Mouse (Mus musculus): ENCODE results near the gene Gm20422. TPM values are rescaled to one million over a fixed set of nuclear protein-coding genes. Genes with fewer than 3 reads are reported as not detected.
"Not testable (repeated sequence)": the region's sequence is repeated elsewhere in the genome, so short reads cannot be mapped to it uniquely, and the experiment has no call there.

Gm20422 gene
- polyA plus RNA-seq, 1 experiment from 2014 or later = 1.2 TPM

DNA sequence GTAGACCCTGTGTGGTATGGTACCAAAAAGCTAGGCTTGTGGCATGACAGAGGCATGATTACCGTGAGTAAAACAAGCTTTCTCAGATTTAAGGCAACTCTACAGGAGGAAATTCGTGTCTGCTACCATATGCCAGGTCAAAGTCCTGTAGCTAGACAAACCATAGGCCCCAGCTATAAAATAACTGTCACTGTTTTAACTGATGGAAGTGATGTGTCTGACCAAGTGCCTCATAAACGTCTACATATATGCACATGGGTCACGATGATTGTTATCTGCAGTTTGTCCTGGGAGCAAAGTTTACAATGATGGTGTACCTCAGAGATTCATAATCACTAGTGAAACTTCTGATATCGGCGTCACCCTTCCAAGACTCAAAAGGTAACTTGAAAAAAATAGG lies 33.9 kb downstream of the Gm20422 start:
- DNase-seq (ENCODE audit: low spot score) = no peak
- Histone ChIP-seq H3K36me3 (replicated peaks) (peaks cover 24% of the 10 kb centered on the region), H3K4me3 (no peak overlapping the region), H3K9me3 (no peaks in the 10 kb centered on the region), H3K4me1 (no peaks in the 10 kb centered on the region), H3K27me3 (replicated peaks; ENCODE audit: low read depth, poor library complexity, severe bottlenecking) (no peaks in the 10 kb centered on the region), H3K27ac (replicated peaks) (no peak overlapping the region)
- 83% methylated on average over 6 of the region's 6 CpGs for WGBS

DNA sequence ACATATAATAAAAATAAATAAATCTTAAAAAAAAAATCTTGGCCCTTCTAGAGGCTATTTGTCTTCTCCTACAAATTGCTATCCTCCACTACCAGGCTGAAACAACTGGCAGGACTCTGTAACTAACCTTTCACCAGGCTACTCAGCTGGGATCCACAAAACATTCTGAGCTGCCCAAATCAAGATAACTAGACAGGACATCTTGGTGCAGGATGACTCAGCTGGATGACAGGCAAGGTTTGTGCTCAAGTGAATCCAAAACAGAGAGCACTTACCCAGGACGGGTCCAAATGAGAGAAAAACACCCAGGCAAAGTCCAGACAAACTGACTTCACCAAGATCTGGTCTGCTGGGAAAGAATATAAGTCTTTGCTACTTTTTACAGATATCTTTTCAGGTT lies 39.2 kb downstream of the Gm20422 start:
- Histone ChIP-seq H3K4me3 (no peak overlapping the region), H3K27me3 (replicated peaks; ENCODE audit: low read depth, poor library complexity, severe bottlenecking) (no peaks in the 10 kb centered on the region), H3K27ac (replicated peaks) (no peak overlapping the region), H3K9me3 (no peaks in the 10 kb centered on the region), H3K36me3 (replicated peaks) (no peaks in the 10 kb centered on the region), H3K4me1 (no peaks in the 10 kb centered on the region)
- WGBS = 74% methylated on average over 1 of the region's 1 CpGs
- DNase-seq (ENCODE audit: low spot score) = no peak

DNA sequence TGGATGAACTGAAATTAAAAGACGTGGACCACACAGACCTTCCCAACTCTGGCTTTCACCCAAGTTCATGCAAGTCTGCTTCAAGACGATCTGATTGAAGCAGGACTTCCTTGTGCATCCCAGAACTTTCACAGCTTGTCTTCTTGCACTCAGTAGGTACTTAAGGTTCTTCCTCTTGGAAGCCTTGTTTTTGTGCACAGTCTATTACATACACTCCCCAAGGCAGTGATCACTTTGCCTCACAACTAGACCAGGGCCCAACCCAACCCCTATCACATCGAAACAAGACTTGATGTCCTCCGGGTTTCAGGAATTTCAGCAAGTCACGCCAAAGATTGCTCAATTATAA lies 57.5 kb downstream of the Gm20422 start:
- no peaks in the 10 kb centered on the region for H3K27me3 ChIP-seq (replicated peaks; ENCODE audit: low read depth, poor library complexity, severe bottlenecking)

DNA sequence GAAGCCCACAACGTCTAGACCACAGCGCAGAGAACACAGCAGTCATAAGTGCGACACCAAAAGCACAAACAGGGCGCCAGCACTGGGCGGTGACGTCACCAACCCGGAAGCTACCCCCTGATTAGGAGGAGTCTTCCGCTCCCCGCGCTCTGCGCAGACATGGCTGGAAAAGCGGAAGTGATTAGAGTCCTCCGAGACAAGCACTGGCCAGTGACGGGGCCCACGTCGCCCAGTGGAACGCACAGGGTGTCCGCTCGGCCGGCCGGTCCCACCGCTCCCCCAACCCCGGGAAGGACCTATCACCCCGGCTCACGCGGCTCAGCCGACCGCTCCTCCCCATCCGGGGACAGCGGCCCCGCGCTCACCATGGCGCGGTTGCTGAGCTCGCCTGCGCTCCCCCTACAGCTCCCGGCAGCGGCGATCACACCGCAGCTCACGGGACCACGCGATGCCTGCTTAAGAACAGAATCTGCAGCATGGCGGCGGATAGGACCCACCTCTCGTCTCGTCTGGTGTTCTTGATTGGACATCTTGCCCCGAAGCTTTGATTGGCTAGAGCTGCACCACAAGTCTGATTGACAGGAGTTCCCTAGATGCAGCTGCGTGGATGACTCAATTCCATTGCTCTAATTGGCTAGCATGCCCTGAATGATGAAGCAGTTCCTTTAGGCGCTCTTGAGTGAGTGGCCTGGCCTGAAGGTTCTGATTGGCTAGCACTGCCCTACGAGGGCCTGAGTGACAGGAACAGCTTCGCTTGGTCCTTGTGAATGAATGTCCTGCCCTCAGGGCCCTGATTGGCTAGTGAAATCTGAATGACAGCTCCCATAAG lies 58.1 kb downstream of the Gm20422 start:
- under 1% methylated on average over 52 of the region's 52 CpGs for WGBS
- H3K36me3 ChIP-seq (replicated peaks) = peaks cover 24% of the 10 kb centered on the region
- H3K4me1 ChIP-seq = peaks cover 15% of the 10 kb centered on the region
- no peaks in the 10 kb centered on the region for H3K9me3 ChIP-seq
- H3K4me3 ChIP-seq = peak overlapping the region; percentile 97
- peak overlapping the region; percentile 99 for H3K27ac ChIP-seq (replicated peaks)
- DNase-seq (ENCODE audit: low spot score) = peak; percentile 94
- no peaks in the 10 kb centered on the region for H3K27me3 ChIP-seq (replicated peaks; ENCODE audit: low read depth, poor library complexity, severe bottlenecking)

More for the DNA sequence above, 57.5 kb downstream of the Gm20422 start:
- H3K9me3 ChIP-seq = no peaks in the 10 kb centered on the region
- H3K4me3 ChIP-seq = peak overlapping the region; percentile 97
- H3K36me3 ChIP-seq (replicated peaks) = peaks cover 19% of the 10 kb centered on the region
- DNase-seq (ENCODE audit: low spot score) = no peak
- peaks cover 15% of the 10 kb centered on the region for H3K4me1 ChIP-seq
- H3K27ac ChIP-seq (replicated peaks) = peak overlapping the region; percentile 99
- 45% methylated on average over 5 of the region's 5 CpGs for WGBS

DNA sequence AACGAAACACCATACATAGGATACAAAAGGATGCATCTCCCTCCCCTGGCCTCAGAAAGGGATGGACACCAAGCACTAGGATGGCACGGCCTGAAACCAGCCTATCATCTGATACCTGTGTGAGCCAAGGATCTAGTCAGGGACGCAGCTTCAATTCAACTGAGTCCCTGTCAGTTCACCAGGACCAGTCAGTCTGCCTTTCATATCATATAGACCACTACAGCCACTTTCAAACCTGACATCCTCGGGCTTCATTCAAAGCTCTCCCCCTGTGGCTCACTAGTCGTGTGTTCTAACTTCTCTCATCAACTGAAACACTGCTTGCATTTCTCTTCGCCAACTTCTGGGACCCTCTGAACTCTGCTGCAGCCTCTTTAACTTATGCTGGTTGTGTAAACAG lies 59.3 kb downstream of the Gm20422 start:
- no peak for DNase-seq (ENCODE audit: low spot score)
- H3K4me3 ChIP-seq = peak overlapping the region; percentile 97
- H3K27me3 ChIP-seq (replicated peaks; ENCODE audit: low read depth, poor library complexity, severe bottlenecking) = no peaks in the 10 kb centered on the region
- peaks cover 37% of the 10 kb centered on the region for H3K36me3 ChIP-seq (replicated peaks)
- H3K27ac ChIP-seq (replicated peaks) = no peak overlapping the region
- peaks cover 15% of the 10 kb centered on the region for H3K4me1 ChIP-seq
- no peaks in the 10 kb centered on the region for H3K9me3 ChIP-seq
- 90% methylated on average over 6 of the region's 6 CpGs for WGBS

DNA sequence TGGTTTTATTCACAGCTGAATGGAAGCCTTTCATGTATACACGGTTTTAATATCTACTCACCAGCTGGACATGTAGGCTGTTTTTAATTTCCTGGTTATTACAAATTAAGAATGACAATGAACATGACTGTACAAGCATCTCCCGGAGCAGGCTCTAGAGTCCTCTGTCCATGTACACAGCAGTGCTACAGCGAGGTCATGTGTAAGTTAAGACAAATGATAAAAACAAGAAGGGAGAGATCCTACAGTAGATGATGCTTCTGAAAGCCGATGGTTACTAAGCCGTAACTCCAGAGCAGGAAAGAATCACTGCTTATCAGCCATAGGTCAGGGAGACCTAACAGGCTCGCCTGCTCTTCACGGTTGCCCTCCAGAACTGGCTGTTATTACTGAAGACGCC lies 61.2 kb downstream of the Gm20422 start:
- H3K9me3 ChIP-seq = no peaks in the 10 kb centered on the region
- H3K27me3 ChIP-seq (replicated peaks; ENCODE audit: low read depth, poor library complexity, severe bottlenecking) = no peaks in the 10 kb centered on the region
- no peak overlapping the region for H3K27ac ChIP-seq (replicated peaks)
- no peak for DNase-seq (ENCODE audit: low spot score)
- 91% methylated on average over 8 of the region's 8 CpGs for WGBS
- H3K36me3 ChIP-seq (replicated peaks) = peaks cover 55% of the 10 kb centered on the region
- peaks cover 15% of the 10 kb centered on the region for H3K4me1 ChIP-seq
- no peak overlapping the region for H3K4me3 ChIP-seq

DNA sequence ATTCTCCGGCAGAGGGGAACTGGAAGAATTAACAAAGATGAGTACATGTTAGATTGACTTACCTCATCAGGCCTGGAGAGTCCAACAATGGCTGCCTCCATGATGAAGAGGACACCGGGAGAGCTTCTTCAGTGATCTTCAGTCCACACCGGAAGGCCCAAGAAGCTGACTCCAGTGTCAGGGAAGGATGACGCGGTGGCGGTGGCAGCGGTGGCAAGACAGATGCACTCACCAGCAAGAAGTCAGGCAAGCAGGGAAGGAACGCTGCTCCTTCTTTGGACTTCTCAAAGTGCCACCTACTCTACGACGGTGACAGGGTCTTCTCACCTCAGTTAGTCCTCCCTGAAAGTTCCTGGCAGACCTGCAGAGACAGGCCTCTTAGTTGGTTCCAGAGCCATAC lies 64.1 kb downstream of the Gm20422 start, which contains the start of gene Zfp869:
TSS of gene Zfp869 (minus strand) at position 101 of the 400 bp plus-strand sequence.
- H3K4me3 ChIP-seq = not testable (repeated sequence)
- 98% methylated on average over 10 of the region's 10 CpGs for WGBS

DNA sequence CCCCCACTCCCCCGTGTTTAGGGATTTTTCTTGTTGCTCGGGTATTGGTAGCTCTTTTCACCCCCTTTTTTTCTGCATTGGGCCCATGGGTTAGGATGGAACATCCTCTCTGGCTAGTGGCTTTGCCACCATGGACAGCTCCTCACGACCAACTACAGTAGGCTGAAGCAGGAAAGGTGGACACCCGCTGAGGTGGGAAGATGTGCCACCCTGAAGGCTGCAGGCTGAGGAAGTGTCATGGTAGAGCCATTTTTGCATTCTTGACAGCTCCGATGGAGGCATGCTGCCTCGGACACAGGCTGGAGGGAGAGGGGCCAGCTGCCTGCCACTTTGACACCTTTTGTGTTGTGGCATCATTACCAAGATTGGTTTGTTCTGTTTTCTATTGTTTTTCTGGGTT lies 72.9 kb downstream of the Gm20422 start:
- Histone ChIP-seq H3K36me3 (replicated peaks) (peaks cover 52% of the 10 kb centered on the region), H3K27ac (replicated peaks) (no peak overlapping the region), H3K9me3 (peaks cover 19% of the 10 kb centered on the region; the same call in 1 of the 2 replicates), H3K4me3 (no peak overlapping the region), H3K27me3 (replicated peaks; ENCODE audit: low read depth, poor library complexity, severe bottlenecking) (no peaks in the 10 kb centered on the region), H3K4me1 (no peaks in the 10 kb centered on the region)
- no peak for DNase-seq (ENCODE audit: low spot score)
- 83% methylated on average over 6 of the region's 6 CpGs for WGBS

More for the DNA sequence above, 64.1 kb downstream of the Gm20422 start, which contains the start of gene Zfp869:
- H3K9me3 ChIP-seq; H3K4me1 ChIP-seq; H3K27ac ChIP-seq (replicated peaks); H3K27me3 ChIP-seq (replicated peaks; ENCODE audit: low read depth, poor library complexity, severe bottlenecking); DNase-seq (ENCODE audit: low spot score): not testable (repeated sequence)
- H3K36me3 ChIP-seq (replicated peaks) = peaks cover 84% of the 10 kb centered on the region

Other genes with a start within 250 kb of the Gm20422 start
- 30.6 and 32.2 TPM in 2 replicates for gene Zfp868, start 149.3 kb downstream of the Gm20422 start, polyA plus RNA-seq (2016; fragmentation: Nextera tagmentation; extraction: Ambion mirVana)
- 2.1 and 2.2 TPM in 2 replicates for gene Zfp964, start 120.4 kb downstream of the Gm20422 start, polyA plus RNA-seq (2016; fragmentation: Nextera tagmentation; extraction: Ambion mirVana)
- gene Zfp869, start 64.2 kb downstream of the Gm20422 start, polyA plus RNA-seq (2016; fragmentation: Nextera tagmentation; extraction: Ambion mirVana) = 33.1 and 33.7 TPM in 2 replicates
- gene Zfp963, start 24.9 kb downstream of the Gm20422 start, polyA plus RNA-seq (2016; fragmentation: Nextera tagmentation; extraction: Ambion mirVana) = 5.6 and 6.3 TPM in 2 replicates
- gene Atp13a1, start 16.3 kb upstream of the Gm20422 start, polyA plus RNA-seq (2016; fragmentation: Nextera tagmentation; extraction: Ambion mirVana) = 59.8 and 65.8 TPM in 2 replicates
- 33.3 and 34.7 TPM in 2 replicates for gene Zfp866, start 16.3 kb upstream of the Gm20422 start, polyA plus RNA-seq (2016; fragmentation: Nextera tagmentation; extraction: Ambion mirVana)
- 9.6 and 10.6 TPM in 2 replicates for gene Gmip, start 33.8 kb upstream of the Gm20422 start, polyA plus RNA-seq (2016; fragmentation: Nextera tagmentation; extraction: Ambion mirVana)
- gene Lpar2, start 47.5 kb upstream of the Gm20422 start, polyA plus RNA-seq (2016; fragmentation: Nextera tagmentation; extraction: Ambion mirVana) = 1.0 and 1.1 TPM in 2 replicates
- 17.1 and 18.0 TPM in 2 replicates for gene Pbx4, start 57.6 kb upstream of the Gm20422 start, polyA plus RNA-seq (2016; fragmentation: Nextera tagmentation; extraction: Ambion mirVana)
- 0.39 and 0.54 TPM in 2 replicates for gene Cilp2, start 112.8 kb upstream of the Gm20422 start, polyA plus RNA-seq (2016; fragmentation: Nextera tagmentation; extraction: Ambion mirVana)
- 4.4 and 4.8 TPM in 2 replicates for gene Tssk6, start 127.3 kb upstream of the Gm20422 start, polyA plus RNA-seq (2016; fragmentation: Nextera tagmentation; extraction: Ambion mirVana)
- 159 and 164 TPM in 2 replicates for gene Ndufa13, start 127.7 kb upstream of the Gm20422 start, polyA plus RNA-seq (2016; fragmentation: Nextera tagmentation; extraction: Ambion mirVana)
- 4.2 and 4.3 TPM in 2 replicates for gene Yjefn3, start 127.8 kb upstream of the Gm20422 start, polyA plus RNA-seq (2016; fragmentation: Nextera tagmentation; extraction: Ambion mirVana)
- gene Gatad2a, start 221.5 kb upstream of the Gm20422 start, polyA plus RNA-seq (2016; fragmentation: Nextera tagmentation; extraction: Ambion mirVana) = 57.3 and 59.9 TPM in 2 replicates

Data from embryonic facial prominence, embryonic 10.5 days (tissue).